16 mouse cellular contexts compared by ENCODE assay signal in the genomic region with DNA sequence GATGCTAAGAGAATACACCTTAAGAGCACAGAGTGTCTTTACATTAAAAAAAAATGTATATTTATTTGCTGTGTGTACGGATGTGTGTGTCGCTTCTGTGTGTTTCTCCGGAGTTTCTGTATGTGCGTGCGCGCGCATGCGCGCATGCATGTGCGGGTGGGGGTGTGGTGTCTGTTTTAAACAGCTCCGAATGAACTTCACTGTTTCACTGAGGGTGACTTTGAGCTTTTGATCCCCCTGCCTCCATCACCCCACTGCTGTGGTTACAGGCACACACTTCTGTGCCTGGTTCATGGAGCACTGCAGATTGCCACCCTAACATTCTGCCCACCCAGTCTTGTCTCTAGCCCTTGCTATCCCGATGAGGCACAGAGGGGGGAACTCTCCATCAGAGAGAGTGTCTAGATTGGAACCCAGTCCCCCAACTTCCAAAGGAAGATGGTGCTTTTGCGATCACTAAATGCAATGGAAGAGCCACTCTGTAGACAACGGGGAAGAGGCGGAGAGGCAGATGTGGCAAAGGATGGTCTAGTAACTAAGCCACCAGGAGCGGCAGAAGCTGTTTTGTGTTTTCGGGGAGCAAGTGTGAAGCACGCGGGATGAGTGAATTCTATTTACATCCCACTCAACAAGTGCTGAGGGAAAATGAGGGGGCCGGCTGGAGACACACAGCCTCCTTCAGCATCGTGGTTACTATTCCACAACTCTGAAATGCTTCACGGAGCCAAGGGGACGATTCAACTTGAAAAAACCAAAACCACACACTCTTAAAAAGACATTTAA. TPM values are rescaled to one million over a fixed set of nuclear protein-coding genes. Genes with fewer than 3 reads are reported as not detected.
DNase-seq lines count a peak whose midpoint lies in the region; ATAC-seq and TF ChIP-seq lines count a peak whose summit lies in the region.
"Had no signal": no experiment of that assay in that cellular context is flagged by ENCODE, and none has a peak within 500 bp of the region (broad histone marks: within the 10 kb centered on the region; RNA-seq: fewer than 3 reads in every experiment).

No protein-coding gene starts in this region.

- no peak for ATAC-seq in megakaryocyte, adult 5-6 weeks (ENCODE audit: poor library complexity, severe bottlenecking)
- ATAC-seq: forebrain, embryonic 14.5 days; lung, postnatal 0 days had no signal

- no peak overlapping the region for H3K27ac ChIP-seq in gastrocnemius, adult 2 months
- H3K27ac ChIP-seq: hindbrain, embryonic 14.5 days; liver, embryonic 13.5 days had no signal

- TF ChIP-seq CTCF in gastrocnemius, adult 2 months (IDR thresholded peaks at IDR 0.05): no peak

- H3K4me3 ChIP-seq in gastrocnemius, adult 2 months: no peak overlapping the region
- H3K4me3 ChIP-seq: liver, embryonic 13.5 days had no signal

- intact Hi-C loops in left cerebral cortex, postnatal 4 days (cut with DNase I): no loop called here
- intact Hi-C loops in left cerebral cortex, postnatal 10 days (cut with DNase I): no loop called here
- intact Hi-C loops in gastrocnemius, adult 2 months (cut with DNase I): loop anchor here (5.0 kb wide), 1 partner anchor 61 kb away; no protein-coding TSS in a partner anchor

- DNase-seq in left cerebral cortex, adult 18-20 months (ENCODE audit: low spot score in 2 of 2): peak; percentile 45 to 65
- no peak for DNase-seq in left cerebral cortex, postnatal 4 days
- peak; percentile 43 to 74 for DNase-seq in frontal cortex, postnatal 36 days (ENCODE audit: low spot score in 2 of 2)
- peak; percentile 40 to 63 for DNase-seq in left cerebral cortex, postnatal 10 days (ENCODE audit: extremely low spot score in 1 of 2, low spot score in 2 of 2)
- DNase-seq in urinary bladder, postnatal 36 days (ENCODE audit: low spot score in 2 of 2): no peak
- DNase-seq in gastrocnemius, adult 2 months: no peak
- no peak for DNase-seq in c-Kit-positive CD71-positive TER-119-positive erythroid progenitor cells, embryonic 14.5 days (ENCODE audit: low spot score)
- DNase-seq: cerebellum, adult 2 months; heart, adult 18-20 months; heart, postnatal 10 days; kidney, adult 8-10 months; liver, embryonic 13.5 days had no signal

RNA-seq across cellular contexts. Expression of a gene that starts 7.1 kb away (rescaled TPM):
- 10 to 100 TPM; 25.8 to 31.3 TPM for total RNA-seq in left cerebral cortex, adult 18-20 months (2021)
- 10 to 100 TPM; 33.1 to 39.5 TPM for total RNA-seq in left cerebral cortex, postnatal 4 days (2021)
- total RNA-seq in left cerebral cortex, postnatal 10 days (2021): 10 to 100 TPM; 35.4 to 41.4 TPM
- 27.2 and 34.8 TPM in 2 replicates for total RNA-seq in megakaryocyte, adult 5-6 weeks (2015)
- total RNA-seq in megakaryocyte, adult 5-6 weeks (2017): 28.9 and 32.4 TPM in 2 replicates
- 1 to 10 TPM; 4.3 to 6.9 TPM for total RNA-seq in gastrocnemius, adult 2 months (2021)

Comparison
In these comparisons a context has a peak if more than half of its experiments do, and no peak if none do; other contexts are left out.
1. DNase-seq: peak in left cerebral cortex, adult 18-20 months (2 of 2), frontal cortex, postnatal 36 days (2 of 2) and left cerebral cortex, postnatal 10 days (2 of 2); none in left cerebral cortex, postnatal 4 days (single experiment), urinary bladder, postnatal 36 days (0 of 2), gastrocnemius, adult 2 months (single experiment) and c-Kit-positive CD71-positive TER-119-positive erythroid progenitor cells, embryonic 14.5 days (single experiment).